Mouse (Mus musculus): Measurements from ENCODE around the gene Ltbp2.
A peak's percentile ranks its signal among the peaks of the same experiment; 100 is the strongest.

Gene Ltbp2

DNA sequence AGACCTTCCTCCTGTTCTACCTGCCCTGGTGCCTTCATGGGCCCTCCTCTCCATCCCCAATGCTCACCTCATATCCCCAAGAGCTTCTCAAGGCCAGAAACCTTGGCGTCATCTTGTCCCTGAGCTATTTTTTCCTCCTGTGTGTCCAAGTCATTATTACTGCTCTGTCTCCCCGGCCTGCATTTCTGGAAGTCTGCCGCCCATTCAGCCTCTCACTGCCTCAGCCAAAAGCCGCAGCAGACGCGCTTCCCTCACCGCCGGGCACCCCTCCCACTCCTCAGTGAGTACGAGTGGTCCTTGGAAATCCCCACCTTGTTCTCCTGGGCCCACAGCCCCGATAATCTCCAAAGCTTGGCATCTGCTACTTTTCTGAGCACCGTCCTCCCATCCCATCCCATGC, 3.8 kb upstream of the Ltbp2 start:
- DNase-seq (ENCODE audit: low read depth, low spot score): no peak

DNA sequence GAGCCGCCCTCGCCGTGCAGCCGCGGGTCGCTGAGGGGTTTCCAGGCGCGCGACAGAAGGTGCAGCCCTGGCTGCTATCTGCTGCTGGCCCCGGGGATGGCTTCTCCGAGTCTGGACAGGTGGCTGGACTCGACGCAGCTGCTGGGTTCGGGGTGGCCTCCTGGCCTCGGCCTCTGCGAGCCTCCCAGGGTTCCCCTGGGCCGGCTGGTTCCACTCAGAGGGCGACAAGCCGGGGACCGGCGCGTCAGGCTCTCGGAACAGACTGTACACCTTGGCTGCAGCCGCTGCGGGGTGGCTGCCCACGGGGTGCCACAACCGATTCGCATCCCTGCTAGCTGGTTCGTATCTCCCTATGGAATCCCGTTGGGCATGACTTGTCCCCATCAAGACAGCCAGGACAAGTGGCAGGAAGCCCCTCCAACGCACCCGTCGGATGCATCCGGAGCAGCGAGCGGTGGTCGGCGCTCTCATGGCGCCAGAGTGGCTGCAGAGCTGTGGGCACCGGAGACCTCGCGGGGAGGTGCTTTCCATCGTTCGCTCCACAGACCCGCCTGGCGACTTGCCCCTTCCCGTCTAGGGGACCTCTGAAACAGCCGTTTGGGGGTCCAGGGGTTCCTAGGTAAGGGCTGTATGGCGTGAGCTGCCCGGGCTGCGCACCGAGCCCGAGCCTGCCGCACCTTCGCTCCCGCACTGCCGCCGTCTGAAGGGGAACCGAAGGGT, 411 bp downstream of the Ltbp2 start:
- DNase-seq (ENCODE audit: low read depth, low spot score): no peak

DNA sequence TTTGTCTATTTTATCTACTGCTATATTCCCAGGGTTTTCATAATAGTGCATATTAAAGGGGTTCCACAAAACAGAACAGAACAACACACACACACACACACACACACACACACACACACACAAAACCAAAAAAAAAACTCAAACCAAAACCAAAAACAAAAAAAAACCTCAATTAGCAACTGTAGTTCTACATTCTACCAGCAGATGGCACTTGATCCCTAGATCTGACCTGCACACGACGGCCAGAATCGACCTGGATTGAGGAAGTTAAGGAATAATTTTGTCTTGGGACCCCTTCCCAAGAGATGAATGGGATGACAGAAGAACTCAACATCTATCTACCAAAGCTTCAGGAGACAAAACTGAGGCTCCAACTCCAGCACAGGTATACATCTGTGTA, 2.9 kb downstream of the Ltbp2 start:
- DNase-seq (ENCODE audit: low read depth, low spot score): peak; percentile 52

DNA sequence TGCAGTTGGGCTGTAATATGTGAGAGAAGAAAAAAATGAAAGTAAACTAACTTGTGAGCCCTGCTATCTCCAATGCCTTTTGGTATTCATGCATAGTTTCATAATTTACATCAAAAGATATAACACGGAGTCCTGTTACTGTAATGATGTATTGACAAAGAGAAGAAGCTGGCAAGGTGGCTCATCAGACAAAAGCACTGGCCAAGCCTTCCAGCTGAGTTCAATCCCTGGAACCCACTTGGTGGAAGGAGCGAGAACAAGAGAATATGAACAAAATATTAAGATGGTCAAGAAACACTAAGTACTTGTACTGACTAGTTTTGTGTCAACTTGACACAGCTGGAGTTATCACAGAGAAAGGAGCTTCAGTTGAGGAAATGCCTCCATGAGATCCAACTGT, 4.0 kb downstream of the Ltbp2 start:
- DNase-seq (ENCODE audit: low read depth, low spot score): no peak

DNA sequence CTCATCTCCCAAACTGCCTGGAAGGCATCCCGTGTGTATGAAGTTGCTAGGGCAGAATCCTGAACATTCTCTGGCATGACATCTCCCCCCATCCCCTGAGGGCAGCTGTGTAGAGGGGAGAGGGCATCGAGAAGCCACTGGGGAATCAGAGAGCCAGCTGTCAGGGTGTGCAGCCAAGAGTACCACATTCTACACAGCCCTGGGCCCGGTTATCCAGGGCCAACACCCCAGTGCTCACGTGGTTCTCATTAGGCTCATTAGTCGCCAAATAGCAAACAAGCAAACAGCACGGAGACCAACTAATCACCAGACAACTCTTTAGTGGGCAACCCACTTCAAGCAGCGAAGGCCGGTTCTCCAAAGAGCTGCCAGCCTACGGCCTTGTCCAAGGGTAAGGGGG, 10.9 kb downstream of the Ltbp2 start:
- no peak for DNase-seq (ENCODE audit: low read depth, low spot score)

DNA sequence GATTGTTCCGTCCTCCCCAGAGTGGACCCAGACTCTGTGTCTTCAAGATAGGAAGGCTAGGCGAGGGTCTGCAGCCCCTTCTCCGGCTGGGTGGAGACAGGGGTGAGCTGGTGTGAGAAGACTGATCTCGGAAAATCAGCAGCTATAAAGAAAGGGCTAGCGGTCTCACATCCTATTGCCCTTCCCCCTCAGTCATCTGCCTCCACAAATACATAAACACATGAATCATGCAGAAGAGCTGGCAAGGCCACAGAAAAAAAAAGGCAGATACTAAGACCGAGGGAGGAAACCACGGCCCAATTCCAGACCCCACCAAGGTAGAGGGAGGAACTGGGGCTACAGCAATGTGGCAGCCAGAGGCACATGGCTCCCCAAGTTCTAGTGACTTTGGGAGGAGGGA, 11.5 kb downstream of the Ltbp2 start:
- DNase-seq (ENCODE audit: low read depth, low spot score): no peak

DNA sequence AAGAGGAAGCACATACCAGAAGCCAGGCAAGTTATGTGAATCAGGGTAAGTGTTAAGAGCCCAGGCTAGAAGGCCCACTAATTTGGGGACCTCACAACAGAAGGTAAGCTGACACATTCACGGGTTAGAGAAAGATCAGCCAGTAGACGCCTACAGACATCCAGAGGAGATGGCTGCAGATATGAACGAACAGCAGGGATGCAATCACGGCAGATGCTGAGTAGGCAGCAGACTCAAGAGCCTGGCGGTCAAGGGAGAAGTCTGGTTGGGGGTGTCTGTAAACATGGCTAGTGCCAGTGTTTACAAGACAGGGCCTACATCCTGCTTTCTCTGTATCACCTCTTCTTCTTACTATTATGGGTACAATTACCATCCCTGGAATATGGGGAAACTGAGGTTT, 13.1 kb downstream of the Ltbp2 start:
- no peak for DNase-seq (ENCODE audit: low read depth, low spot score)

DNA sequence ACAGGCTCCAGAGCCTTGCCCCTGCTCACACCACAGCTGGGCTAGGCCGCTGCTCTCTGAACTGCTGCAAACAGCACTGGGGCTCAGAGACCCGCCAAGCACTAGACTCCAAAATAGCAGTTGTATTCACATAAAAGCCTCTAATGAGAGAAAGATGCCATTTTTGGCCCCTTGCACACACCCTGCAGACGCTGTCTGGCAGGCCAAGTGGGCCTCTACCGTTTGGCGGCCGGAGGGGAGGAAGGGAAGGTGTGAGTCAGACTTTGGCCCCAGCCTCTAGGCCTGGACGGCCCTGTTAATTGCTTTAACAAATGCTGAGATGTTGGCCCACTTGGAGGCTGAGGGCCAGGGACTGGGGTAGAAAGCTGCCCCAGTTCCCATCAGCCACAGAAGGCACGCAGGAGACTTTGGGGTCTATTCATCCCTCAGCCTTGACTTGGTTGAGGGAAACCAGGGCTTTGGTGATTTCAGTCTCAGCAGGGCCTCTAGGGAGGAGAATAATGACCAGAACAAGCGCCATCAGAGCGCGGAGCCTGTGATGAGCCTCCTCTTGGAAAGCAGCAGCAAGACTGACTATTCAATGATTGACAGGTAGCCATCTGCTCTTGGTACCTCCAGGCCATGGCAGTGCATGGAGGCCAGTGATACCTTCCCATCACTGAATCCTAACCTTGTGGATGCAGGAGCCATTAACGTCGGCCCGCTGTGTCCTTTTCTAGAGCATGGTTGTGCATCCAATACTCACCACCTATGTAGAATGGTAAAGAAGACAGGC, 14.0 kb downstream of the Ltbp2 start:
- no peak for DNase-seq (ENCODE audit: low read depth, low spot score)

DNA sequence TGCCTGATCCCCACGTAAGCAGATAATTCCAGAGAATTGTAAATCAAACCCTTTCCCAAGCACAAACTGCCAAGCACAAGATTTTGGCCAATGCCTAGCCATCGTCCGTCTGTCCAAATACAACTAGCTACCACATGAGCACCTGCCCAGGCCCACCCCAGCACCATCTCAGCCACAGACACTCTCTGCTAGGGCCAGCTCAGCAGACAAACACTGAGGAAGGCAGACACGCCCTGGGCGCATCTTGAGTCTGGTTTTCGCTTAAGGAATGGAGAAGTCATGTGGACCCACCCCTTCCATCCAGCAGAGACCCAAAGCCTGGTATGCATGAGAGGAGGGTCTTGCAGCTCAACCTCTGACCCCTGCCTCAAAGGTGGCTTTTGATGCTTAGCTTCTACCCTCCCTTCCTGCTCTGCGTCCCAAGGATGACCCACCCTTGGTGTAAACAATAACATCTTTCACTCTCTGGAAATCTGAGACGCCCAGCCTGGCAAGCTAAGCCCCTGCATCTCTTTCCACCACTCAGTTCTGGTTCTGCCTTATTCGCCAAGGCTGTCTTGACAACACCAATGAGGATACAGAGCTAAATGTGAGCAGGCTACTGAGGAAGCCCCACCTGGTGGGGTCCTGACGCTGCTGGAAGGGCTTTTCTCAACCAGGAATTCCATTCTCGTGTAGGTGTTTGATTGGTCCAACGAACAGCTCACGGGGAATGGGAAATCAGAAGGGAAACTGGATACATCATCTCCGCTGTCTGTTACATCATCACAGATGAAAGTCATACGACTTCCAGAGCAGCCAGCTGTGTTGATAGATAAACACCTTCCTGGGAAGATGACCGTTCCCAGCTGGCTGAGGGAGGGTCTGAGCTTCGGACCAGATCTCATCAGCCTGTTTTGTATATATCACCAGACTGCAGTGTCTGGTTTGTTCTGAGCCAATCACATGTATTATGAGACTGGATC, 17.9 kb downstream of the Ltbp2 start:
- no peak for DNase-seq (ENCODE audit: low read depth, low spot score)

DNA sequence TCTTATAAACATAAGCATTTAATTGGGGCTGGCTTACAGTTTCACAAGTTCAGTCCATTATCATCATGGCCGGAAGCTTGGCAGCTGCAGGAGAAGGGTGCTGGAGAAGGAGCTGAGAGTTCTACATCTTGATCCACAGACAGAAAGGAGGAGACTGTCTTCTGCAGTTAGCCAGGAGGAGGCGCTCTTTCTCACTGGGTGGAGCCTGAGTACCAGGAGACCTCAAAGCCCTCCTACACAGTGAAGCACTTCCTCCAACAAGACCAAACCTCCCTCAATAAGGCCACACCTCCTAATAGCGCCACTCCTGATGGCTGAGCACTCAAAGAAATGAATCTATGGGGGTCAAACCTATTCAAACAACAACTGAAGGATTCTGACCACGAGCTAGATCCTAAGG, 18.6 kb downstream of the Ltbp2 start:
- peak; percentile 76 for DNase-seq (ENCODE audit: low read depth, low spot score)

DNA sequence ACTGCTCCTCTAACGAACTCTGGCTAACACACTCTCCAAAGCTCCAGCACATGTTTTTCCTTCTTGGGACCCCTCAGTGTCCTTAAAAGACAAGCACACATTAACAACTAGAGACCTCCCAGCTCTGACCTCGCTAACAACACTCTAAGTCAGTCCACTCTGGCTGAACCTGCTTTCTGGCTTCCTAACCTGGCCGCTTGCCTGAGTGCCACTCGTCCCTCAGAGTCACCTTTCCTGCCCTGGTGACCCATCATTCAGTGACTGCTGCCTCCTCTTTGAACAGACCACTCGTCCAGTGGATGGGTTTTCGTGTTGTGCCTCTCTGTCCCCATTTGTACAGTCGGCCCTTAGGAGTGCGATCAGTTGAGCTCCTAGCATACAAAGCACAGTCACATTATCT, 19.8 kb downstream of the Ltbp2 start:
- DNase-seq (ENCODE audit: low read depth, low spot score): no peak

DNA sequence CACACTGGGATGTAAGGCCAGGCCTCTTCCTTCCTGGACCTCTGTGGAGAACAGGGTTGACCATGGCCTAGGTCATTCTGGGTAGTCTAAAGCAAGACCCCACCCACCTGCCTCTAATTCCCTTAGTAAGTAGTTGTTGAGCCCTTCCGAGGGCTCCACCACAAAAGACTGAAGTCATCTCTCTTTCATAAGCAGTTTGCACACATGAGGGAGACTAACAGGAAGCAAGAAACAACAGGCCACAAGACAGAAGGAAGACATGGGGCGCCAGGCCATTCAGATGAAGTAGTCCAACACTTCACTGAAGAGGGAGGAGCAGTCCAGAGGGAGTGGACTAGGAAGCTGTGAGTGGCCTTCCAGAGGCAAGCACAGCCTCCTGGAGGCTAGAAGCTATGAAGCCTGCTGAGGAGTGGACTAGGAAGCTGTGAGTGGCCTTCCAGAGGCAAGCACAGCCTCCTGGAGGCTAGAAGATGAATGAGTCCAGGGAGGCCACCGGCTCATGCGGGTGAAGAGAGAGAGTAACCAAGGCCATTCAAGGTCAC, 21.2 kb downstream of the Ltbp2 start:
- DNase-seq (ENCODE audit: low read depth, low spot score): no peak

DNA sequence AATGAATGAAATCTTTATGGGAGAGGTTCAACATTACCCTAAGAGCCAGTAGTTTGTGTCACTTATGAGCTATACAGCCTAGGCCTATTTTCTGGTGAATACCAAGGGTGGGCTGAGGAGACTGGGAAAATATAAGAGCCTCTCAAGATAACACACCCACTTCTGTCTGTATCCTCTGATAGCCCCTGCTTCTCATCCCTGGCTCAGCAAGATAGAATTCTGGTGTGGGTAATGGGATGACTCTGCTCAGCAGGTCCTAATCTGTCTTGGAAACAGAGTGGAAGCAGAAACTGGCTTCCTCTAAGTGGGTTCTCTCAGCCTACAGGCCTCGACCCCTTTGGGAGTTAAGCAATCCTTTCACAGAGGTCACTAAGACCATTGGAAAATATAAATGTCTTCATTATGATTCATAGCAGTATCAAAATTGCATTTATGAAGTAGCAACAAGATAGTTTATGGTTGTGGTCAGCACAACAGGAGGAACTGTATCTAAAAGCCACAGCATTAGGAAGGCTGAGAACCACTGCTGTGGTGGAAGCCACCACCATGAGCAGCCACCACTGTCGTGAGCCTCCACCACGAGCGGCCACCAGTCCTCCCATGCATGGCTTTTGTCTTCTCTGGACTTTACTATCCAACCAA, 21.8 kb downstream of the Ltbp2 start:
- no peak for DNase-seq (ENCODE audit: low read depth, low spot score)

DNA sequence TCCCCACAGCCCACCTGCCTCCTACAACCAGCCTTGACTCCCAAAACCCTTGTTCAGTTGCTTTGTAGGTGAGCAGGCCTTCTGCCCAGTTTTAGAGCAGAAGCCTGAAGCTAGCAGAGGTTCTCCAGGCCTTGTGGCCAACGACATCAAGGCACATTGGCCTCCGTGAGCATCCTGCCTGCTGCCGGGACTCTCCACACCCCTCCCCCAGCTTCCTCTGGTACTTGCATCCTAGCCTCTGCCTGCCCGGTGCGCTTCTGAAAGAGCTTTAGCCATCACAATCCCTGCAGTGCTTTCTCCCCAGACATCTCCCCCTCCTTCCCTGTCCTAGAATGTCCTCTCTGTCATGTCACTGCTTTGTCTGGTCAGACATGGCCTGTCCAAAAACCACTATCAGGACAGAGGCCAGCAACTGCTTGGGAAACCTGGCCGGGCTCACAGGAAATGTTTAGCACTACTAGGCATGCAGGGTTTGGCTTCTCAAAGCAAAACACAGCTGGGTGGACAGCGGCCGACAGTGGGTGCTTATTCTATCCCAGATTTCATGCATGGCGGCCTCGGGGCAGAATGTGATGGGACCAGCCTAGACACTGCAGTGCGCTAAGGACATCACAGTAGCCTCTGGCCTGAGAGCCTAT, 24.8 kb downstream of the Ltbp2 start:
- no peak for DNase-seq (ENCODE audit: low read depth, low spot score)

DNA sequence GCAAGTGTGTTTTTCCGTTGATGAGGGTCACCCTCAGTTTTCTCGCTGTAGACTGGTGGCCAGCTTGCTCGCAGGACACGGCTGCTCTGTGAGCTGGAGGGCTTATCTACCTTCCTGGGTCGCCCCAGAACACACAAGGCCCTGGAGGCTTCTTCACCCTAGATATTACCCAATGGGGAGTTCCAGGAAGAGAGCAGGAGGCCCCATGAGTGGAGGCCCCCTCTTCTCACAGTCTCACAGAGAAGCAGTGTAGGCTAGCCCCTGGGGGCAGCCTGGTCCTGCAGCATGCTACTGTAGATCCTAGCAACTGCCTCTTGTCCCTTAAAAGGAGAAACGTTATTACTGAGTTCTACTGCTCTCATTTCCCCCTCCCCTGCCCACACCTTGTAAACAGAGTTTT, 28.4 kb downstream of the Ltbp2 start:
- peak; percentile 8 for DNase-seq (ENCODE audit: low read depth, low spot score)

DNA sequence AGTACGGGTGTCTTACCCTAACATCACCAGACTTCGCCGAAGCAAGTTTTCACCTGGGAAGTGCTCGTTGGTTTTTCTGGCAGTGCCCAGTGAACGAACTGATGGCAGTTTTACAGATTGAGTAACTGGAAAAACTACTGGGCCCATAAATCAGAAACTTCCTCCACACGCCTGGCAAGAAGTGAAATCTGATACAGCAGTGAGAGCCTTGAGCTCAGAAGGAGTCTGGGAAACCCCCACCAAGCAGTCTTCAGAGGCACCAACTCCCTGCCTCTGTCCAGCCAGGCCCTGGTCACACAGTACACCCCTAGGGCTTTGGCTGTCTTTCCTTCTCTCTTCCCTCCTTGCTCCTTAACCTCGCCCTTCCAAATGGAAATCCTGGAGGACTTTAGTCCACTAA, 28.9 kb downstream of the Ltbp2 start:
- DNase-seq (ENCODE audit: low read depth, low spot score): peak; percentile 37

DNA sequence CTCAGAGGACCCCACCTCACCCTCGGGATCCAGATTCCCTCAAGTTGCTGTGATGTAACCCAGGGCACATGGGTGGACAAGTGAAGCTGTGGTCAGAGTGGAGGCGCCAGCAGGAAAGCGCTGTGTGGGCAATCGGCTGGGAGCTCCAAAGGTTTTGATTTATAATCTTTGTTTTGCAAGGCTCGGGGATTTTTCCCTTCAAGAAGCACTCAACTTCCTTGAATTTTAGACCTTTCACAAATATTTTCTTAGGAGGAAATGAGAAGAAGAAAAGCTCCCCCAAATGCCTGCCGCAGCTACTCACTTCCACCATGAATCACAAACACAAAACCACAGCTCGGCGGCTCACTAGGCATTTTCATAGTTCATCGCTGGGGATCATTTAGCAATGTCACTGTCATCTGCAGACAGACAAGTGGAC, 29.7 kb downstream of the Ltbp2 start:
- peak; percentile 32 for DNase-seq (ENCODE audit: low read depth, low spot score)

DNA sequence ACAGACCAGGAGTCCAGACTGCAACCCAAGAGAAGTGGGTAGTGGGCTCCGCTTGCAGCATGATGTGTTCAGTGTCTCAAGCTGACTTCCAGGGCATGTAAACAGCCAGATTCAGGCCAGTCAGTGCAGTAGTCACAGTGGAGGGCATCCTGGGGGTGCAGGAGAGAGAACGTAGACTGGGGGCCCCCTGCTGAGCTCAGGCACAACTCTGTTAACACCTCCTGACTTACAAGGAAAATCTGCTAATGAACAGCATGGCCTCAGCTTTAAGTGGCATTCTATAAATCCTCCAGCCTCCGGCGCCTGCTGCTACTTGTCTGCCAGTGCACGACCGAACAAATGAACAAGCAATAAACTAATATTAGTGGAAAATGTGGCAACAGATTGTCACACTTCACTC, 33.6 kb downstream of the Ltbp2 start:
- no peak for DNase-seq (ENCODE audit: low read depth, low spot score)

DNA sequence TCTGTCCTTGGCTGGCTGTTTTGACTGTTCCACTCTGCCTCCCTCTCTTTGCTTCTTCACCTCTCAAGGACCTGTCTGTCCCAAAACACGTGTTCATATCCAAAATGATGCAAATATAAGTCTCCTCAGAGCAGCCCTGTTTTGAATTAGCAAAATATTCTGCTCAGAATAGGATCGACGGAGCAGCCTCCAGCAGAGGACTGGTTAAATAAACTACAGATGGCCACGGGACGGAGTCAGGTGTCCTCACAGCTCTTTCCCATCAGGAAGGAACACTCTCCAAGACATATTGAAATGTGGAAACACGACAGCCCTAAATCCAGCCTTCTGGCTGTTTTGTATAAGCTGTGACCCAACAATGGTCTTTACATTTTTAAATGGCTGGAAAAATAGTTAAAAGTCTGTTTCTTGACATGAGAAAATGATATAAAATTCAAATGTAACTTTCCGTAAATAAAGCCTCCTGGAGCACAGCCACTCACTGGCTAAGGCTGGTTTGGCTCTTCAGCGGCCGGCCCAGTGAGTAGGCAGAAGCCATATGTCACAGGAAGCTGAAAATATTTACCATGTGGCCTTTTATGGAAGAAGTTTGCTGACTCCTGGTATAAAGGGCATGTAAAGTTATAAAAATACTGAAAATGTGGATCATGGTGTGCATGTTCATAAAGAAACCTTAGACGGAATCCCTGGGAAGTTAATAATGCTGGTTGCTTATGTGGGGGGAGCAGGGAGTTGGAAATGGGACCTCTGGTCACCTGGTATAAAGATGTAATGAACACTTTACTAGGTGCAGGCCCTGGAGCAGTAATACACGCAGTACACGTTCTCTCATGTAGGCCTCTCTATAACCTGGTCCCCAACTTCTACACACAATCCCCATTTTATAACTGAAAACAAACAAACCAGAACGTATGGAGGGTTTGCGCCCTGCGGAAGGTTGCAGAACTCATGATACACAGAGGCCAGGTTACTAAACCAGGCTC, 34.9 kb downstream of the Ltbp2 start:
- DNase-seq (ENCODE audit: low read depth, low spot score): no peak

DNA sequence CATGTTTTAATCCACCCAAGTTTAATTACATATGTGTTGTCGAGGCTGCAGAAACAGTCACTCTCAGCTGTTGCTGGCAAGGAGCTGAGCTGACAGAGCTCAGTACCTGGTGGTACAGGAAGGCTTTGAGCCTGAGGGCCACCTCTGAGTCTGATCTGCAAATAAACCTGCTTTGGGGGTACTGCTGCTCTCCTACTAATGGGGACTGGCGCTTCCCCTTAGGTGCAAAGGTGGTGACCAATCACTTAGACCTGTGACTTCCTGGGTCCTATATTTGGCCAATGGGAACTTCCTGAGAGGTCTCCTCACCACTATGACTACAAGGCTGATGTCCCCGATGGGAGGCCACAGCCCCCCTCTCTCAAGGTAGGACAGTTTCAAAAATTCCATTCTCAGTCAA, 35.6 kb downstream of the Ltbp2 start:
- DNase-seq (ENCODE audit: low read depth, low spot score): peak; percentile 15

Measured in A20 (cell line).